Mouse (Mus musculus) liver, embryonic 15.5 days (tissue): ENCODE data around the gene Farp1. TPM values are rescaled to one million over a fixed set of nuclear protein-coding genes. Genes with fewer than 3 reads are reported as not detected.
A peak's percentile ranks its signal among the peaks of the same experiment; 100 is the strongest.

Experiments used
- ATAC-seq: fragments of 200-750 bp; cut with Nextera tagmentation; 2 replicates; pipeline ENCODE4 v1.8.0; 2017; ENCODE audit warnings: moderate number of reproducible peaks, mild to moderate bottlenecking, moderate library complexity; ENCODE audit not compliant: insufficient read depth
- H3K27ac ChIP-seq: fragments of 300-500 bp; sonication (generic); replicated peaks from 2 replicates; pipeline ENCODE4 v1.5.1; 2015; ENCODE audit warnings: mild to moderate bottlenecking, inconsistent platforms
- H3K27me3 ChIP-seq: fragments of 300-500 bp; sonication (generic); 2 replicates; pipeline ENCODE4 v1.6.1; 2015; ENCODE audit warnings: mild to moderate bottlenecking, inconsistent platforms
- H3K36me3 ChIP-seq: fragments of 300-500 bp; sonication (generic); replicated peaks from 2 replicates; pipeline ENCODE4 v1.6.1; 2015; ENCODE audit warnings: moderate library complexity, mild to moderate bottlenecking, inconsistent platforms
- H3K4me1 ChIP-seq: fragments of 300-500 bp; sonication (generic); replicated peaks from 2 replicates; pipeline ENCODE4 v1.6.1; 2015; ENCODE audit warnings: inconsistent platforms
- H3K4me2 ChIP-seq: fragments of 300-500 bp; sonication (generic); 2 replicates; pipeline ENCODE4 v1.6.1; 2015; ENCODE audit warnings: moderate library complexity, mild to moderate bottlenecking, inconsistent platforms
- H3K4me3 ChIP-seq: fragments of 300-500 bp; sonication (generic); replicated peaks from 2 replicates; pipeline ENCODE4 v1.5.1; 2015; ENCODE audit warnings: mild to moderate bottlenecking, inconsistent platforms
- H3K9ac ChIP-seq: fragments of 300-500 bp; sonication (generic); 2 replicates; pipeline ENCODE4 v1.6.1; 2015; ENCODE audit warnings: moderate library complexity, mild to moderate bottlenecking, inconsistent platforms
- H3K9me3 ChIP-seq: fragments of 300-500 bp; sonication (generic); replicated peaks from 2 replicates; pipeline ENCODE4 v1.6.1; 2016; ENCODE audit warnings: inconsistent platforms
- WGBS: fragments of 180-500 bp; shearing (Covaris S2); methylation state at CpG from one replicate; pipeline ENCODE4 v1.1.7; 2015; ENCODE audit warnings: mixed read lengths; ENCODE audit not compliant: insufficient replicate concordance; 5-methylcytosine and 5-hydroxymethylcytosine counted together
- polyA plus RNA-seq: library from polyadenylated mRNA; unstranded; fragments of >200 nt; fragmentation: Nextera tagmentation; extraction: Ambion mirVana; gene quantifications from 2 replicates; pipeline ENCODE4 v1.2.1, GENCODE M21; 2015

Farp1 gene
- polyA plus RNA-seq: 3.2 and 3.8 TPM in 2 replicates

- Histone ChIP-seq H3K9me3 (no peaks in the 10 kb centered on the region), H3K4me1 (peaks cover 7% of the 10 kb centered on the region; the same call in 1 of the 2 replicates), H3K27me3 (peaks cover 62% of the 10 kb centered on the region), H3K9ac (peak within 1 kb of the TSS; percentile 52), H3K36me3 (no peaks in the 10 kb centered on the region), H3K4me3 (peak within 1 kb of the TSS; percentile 61), H3K4me2 (peak within 1 kb of the TSS; percentile 67), H3K27ac (peak within 1 kb of the TSS; percentile 38; the same call in 1 of the 2 replicates)
- WGBS: 2% methylated on average over 60 of the region's 61 CpGs
- ATAC-seq: peak; percentile 87
These were observed at the start of gene Farp1 for GRCm38 (mm10) chr14:121034973-121035662. TSS of gene Farp1 (plus strand) at chr14:121035200.

- Histone ChIP-seq H3K4me3 (no peak overlapping the region), H3K36me3 (no peaks in the 10 kb centered on the region), H3K27ac (no peak overlapping the region), H3K27me3 (no peaks in the 10 kb centered on the region), H3K4me1 (no peaks in the 10 kb centered on the region), H3K9ac (no peak overlapping the region), H3K4me2 (no peak overlapping the region), H3K9me3 (no peaks in the 10 kb centered on the region)
- ATAC-seq: no peak
- WGBS: 53% methylated on average over 6 of the region's 6 CpGs
These were observed 45.9 kb upstream of the Farp1 start for GRCm38 (mm10) chr14:120989126-120989525.

- no peaks in the 10 kb centered on the region for H3K36me3 ChIP-seq
- no peaks in the 10 kb centered on the region for H3K4me1 ChIP-seq
- 66% methylated on average over 5 of the region's 5 CpGs for WGBS
- H3K9ac ChIP-seq: no peak overlapping the region
- H3K4me2 ChIP-seq: no peak overlapping the region
- H3K27ac ChIP-seq: no peak overlapping the region
- H3K27me3 ChIP-seq: no peaks in the 10 kb centered on the region
- no peak for ATAC-seq
- H3K9me3 ChIP-seq: no peaks in the 10 kb centered on the region
- no peak overlapping the region for H3K4me3 ChIP-seq
These were observed 37.3 kb upstream of the Farp1 start for GRCm38 (mm10) chr14:120997686-120998085.

GRCm38 (mm10) chr14:121000561-121001340 lies 34.2 kb upstream of the Farp1 start:
- Histone ChIP-seq H3K9ac (no peak overlapping the region), H3K4me2 (no peak overlapping the region), H3K27ac (no peak overlapping the region), H3K4me3 (no peak overlapping the region), H3K27me3 (no peaks in the 10 kb centered on the region), H3K36me3 (no peaks in the 10 kb centered on the region), H3K4me1 (no peaks in the 10 kb centered on the region), H3K9me3 (no peaks in the 10 kb centered on the region)
- 41% methylated on average over 12 of the region's 12 CpGs for WGBS
- ATAC-seq: no peak

- Histone ChIP-seq H3K4me1 (no peaks in the 10 kb centered on the region), H3K9me3 (no peaks in the 10 kb centered on the region), H3K4me2 (no peak overlapping the region), H3K27ac (no peak overlapping the region), H3K4me3 (no peak overlapping the region), H3K9ac (no peak overlapping the region), H3K27me3 (no peaks in the 10 kb centered on the region), H3K36me3 (no peaks in the 10 kb centered on the region)
- ATAC-seq: no peak
- WGBS: 71% methylated on average over 6 of the region's 6 CpGs
These were observed 29.4 kb upstream of the Farp1 start for GRCm38 (mm10) chr14:121005621-121006020.

GRCm38 (mm10) chr14:121006021-121006420 lies 29.0 kb upstream of the Farp1 start:
- no peak overlapping the region for H3K4me2 ChIP-seq
- H3K4me1 ChIP-seq: no peaks in the 10 kb centered on the region
- H3K9me3 ChIP-seq: no peaks in the 10 kb centered on the region
- no peak for ATAC-seq
- H3K9ac ChIP-seq: no peak overlapping the region
- no peak overlapping the region for H3K27ac ChIP-seq
- WGBS: 72% methylated on average over 8 of the region's 8 CpGs
- no peaks in the 10 kb centered on the region for H3K27me3 ChIP-seq
- no peaks in the 10 kb centered on the region for H3K36me3 ChIP-seq
- no peak overlapping the region for H3K4me3 ChIP-seq

GRCm38 (mm10) chr14:121015114-121015690 lies 19.8 kb upstream of the Farp1 start:
- no peaks in the 10 kb centered on the region for H3K27me3 ChIP-seq
- no peak overlapping the region for H3K9ac ChIP-seq
- H3K4me3 ChIP-seq: no peak overlapping the region
- H3K36me3 ChIP-seq: no peaks in the 10 kb centered on the region
- no peak for ATAC-seq
- H3K9me3 ChIP-seq: 0 out of 2 replicates have a peak, but pooled peaks cover 3% of the 10 kb centered on the region
- no peaks in the 10 kb centered on the region for H3K4me1 ChIP-seq
- WGBS: 54% methylated on average over 2 of the region's 2 CpGs
- H3K27ac ChIP-seq: no peak overlapping the region
- no peak overlapping the region for H3K4me2 ChIP-seq

DNA sequence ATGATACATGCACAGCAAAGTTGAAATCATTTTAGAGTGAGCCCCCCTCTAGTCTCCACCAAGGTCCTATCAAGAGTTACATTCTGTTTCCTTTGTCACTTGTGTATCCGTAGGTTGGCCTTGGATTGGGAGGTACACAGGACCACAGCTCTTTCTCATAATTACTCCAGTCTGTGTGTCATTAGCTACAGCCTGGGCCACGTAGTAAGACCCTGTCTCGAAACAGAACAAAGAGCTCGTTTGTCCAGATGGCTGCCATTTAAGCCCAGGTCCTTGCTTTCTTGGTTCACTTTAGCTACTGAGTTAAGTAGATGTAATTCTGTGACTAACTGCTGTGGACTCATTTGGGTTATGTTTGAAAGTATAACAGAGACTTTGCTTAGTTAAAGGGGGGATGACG lies 12.6 kb upstream of the Farp1 start:
- 0 out of 2 replicates have a peak, but pooled peaks cover 3% of the 10 kb centered on the region for H3K9me3 ChIP-seq
- no peaks in the 10 kb centered on the region for H3K36me3 ChIP-seq
- no peaks in the 10 kb centered on the region for H3K27me3 ChIP-seq
- no peak overlapping the region for H3K9ac ChIP-seq
- H3K4me1 ChIP-seq: no peaks in the 10 kb centered on the region
- no peak overlapping the region for H3K4me3 ChIP-seq
- no peak overlapping the region for H3K4me2 ChIP-seq
- no peak overlapping the region for H3K27ac ChIP-seq
- ATAC-seq: no peak
- 67% methylated on average over 5 of the region's 5 CpGs for WGBS

DNA sequence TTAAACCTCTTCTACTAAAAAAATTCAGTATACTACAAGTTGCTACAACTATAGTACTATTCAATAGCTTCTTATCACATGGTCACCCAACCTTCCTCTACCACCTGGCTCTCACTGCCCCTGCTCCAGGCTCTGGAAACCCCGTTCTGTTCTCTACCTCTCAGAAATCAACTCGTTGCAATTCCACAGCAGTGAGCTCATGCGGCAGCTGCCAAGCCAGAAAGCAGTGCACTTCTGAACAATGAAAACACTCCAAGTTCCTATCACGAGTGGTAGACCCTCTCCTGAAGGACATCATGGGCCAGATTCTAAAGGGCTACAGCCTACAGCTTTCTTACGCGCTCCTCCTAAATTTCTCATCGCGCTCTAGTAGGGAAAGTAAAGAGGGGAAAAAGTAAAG lies 9.6 kb upstream of the Farp1 start:
- no peak overlapping the region for H3K4me3 ChIP-seq
- no peak overlapping the region for H3K4me2 ChIP-seq
- no peak overlapping the region for H3K27ac ChIP-seq
- no peak for ATAC-seq
- WGBS: 67% methylated on average over 8 of the region's 8 CpGs
- H3K4me1 ChIP-seq: no peaks in the 10 kb centered on the region
- no peaks in the 10 kb centered on the region for H3K27me3 ChIP-seq
- no peaks in the 10 kb centered on the region for H3K36me3 ChIP-seq
- H3K9me3 ChIP-seq: no peaks in the 10 kb centered on the region
- H3K9ac ChIP-seq: no peak overlapping the region

- Histone ChIP-seq H3K27me3 (peaks cover 39% of the 10 kb centered on the region), H3K4me2 (no peak overlapping the region), H3K4me3 (no peak overlapping the region), H3K9ac (no peak overlapping the region), H3K27ac (no peak overlapping the region), H3K4me1 (peaks cover 4% of the 10 kb centered on the region; the same call in 1 of the 2 replicates), H3K9me3 (no peaks in the 10 kb centered on the region), H3K36me3 (no peaks in the 10 kb centered on the region)
- ATAC-seq: no peak
- 54% methylated on average over 2 of the region's 2 CpGs for WGBS
These were observed 3.6 kb upstream of the Farp1 start for GRCm38 (mm10) chr14:121031396-121031795.

- Histone ChIP-seq H3K27ac (no peak overlapping the region), H3K36me3 (no peaks in the 10 kb centered on the region), H3K9me3 (no peaks in the 10 kb centered on the region), H3K4me2 (peak overlapping the region; percentile 67), H3K9ac (no peak overlapping the region), H3K4me1 (peaks cover 7% of the 10 kb centered on the region; the same call in 1 of the 2 replicates), H3K4me3 (peak overlapping the region; percentile 61), H3K27me3 (peaks cover 62% of the 10 kb centered on the region)
- ATAC-seq: no peak
- WGBS: 16% methylated on average over 10 of the region's 10 CpGs
These were observed 475 bp upstream of the Farp1 start for GRCm38 (mm10) chr14:121034525-121034924.
